Comparison of ENCODE assay signal across 32 mouse cellular contexts in the genomic region with DNA sequence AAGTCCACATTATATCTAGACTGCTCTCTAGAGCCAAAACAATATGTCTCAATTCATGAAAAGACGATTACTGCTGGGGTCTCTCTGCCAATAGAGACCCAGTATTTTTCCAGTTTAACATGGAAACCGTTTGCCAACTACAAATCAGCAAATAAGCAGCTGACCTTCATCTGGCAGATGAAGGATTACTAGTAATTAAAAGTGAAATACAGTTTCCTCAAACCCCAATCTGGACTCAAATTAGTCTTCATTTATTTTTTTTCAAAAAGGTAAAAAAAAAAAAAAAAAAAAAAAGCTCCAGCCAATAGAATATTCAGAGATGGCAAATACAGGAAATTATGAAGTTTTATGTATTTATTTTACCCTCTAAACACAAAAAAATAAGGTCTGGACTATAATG.
"Had no signal": no experiment of that assay in that cellular context is flagged by ENCODE, and none has a peak within 500 bp of the region (broad histone marks: within the 10 kb centered on the region; RNA-seq: fewer than 3 reads in every experiment).

No protein-coding gene starts in this region.

- DNase-seq: heart, postnatal 10 days; heart, postnatal 14 days; heart, postnatal 36 days; heart, postnatal 4 days; kidney, adult 11 months; kidney, adult 18-20 months; kidney, adult 8-10 months; kidney, adult 9 months; kidney, postnatal 14 days; kidney, postnatal 25 days; kidney, postnatal 36 days; kidney, postnatal 4 days; layer of hippocampus, adult 9-11 months; layer of hippocampus, postnatal 36 days had no signal

- H3K36me3 ChIP-seq: heart, embryonic 10.5 days; heart, embryonic 12.5 days; heart, embryonic 13.5 days; heart, embryonic 15.5 days; hindbrain, embryonic 10.5 days; hindbrain, embryonic 12.5 days; hindbrain, embryonic 13.5 days; hindbrain, embryonic 15.5 days; intestine, embryonic 15.5 days had no signal

- ATAC-seq: hindbrain, embryonic 16.5 days; hindbrain, postnatal 0 days; inflammation-experienced regulatory T-cells, adult 6 months; intestine, embryonic 15.5 days; intestine, embryonic 16.5 days; intestine, postnatal 0 days had no signal

- H3K9me3 ChIP-seq: heart, embryonic 10.5 days; heart, embryonic 12.5 days; heart, embryonic 13.5 days; heart, embryonic 15.5 days; hindbrain, embryonic 10.5 days; hindbrain, embryonic 12.5 days; hindbrain, embryonic 13.5 days; hindbrain, embryonic 15.5 days; intestine, embryonic 15.5 days had no signal

- H3K4me3 ChIP-seq: heart, embryonic 10.5 days; heart, embryonic 12.5 days; heart, embryonic 13.5 days; heart, embryonic 15.5 days; hindbrain, embryonic 10.5 days; hindbrain, embryonic 12.5 days; hindbrain, embryonic 13.5 days; hindbrain, embryonic 15.5 days; intestine, embryonic 15.5 days; layer of hippocampus, adult 2 months; left cerebral cortex, adult 2 months had no signal

- H3K4me2 ChIP-seq: heart, embryonic 11.5 days; heart, embryonic 12.5 days; heart, embryonic 13.5 days; heart, embryonic 15.5 days; hindbrain, embryonic 12.5 days; hindbrain, embryonic 13.5 days; hindbrain, embryonic 14.5 days; hindbrain, embryonic 15.5 days; intestine, embryonic 15.5 days had no signal

- H3K9ac ChIP-seq: heart, embryonic 12.5 days; heart, embryonic 13.5 days; heart, embryonic 15.5 days; hindbrain, embryonic 12.5 days; hindbrain, embryonic 13.5 days; hindbrain, embryonic 14.5 days; hindbrain, embryonic 15.5 days; intestine, embryonic 15.5 days had no signal

- H3K27ac ChIP-seq: heart, embryonic 10.5 days; heart, embryonic 13.5 days; heart, embryonic 15.5 days; hindbrain, embryonic 10.5 days; hindbrain, embryonic 12.5 days; hindbrain, embryonic 13.5 days; hindbrain, embryonic 14.5 days; hindbrain, embryonic 15.5 days; hindbrain, postnatal 0 days; intestine, embryonic 15.5 days; layer of hippocampus, adult 2 months; left cerebral cortex, adult 2 months had no signal

- H3K27me3 ChIP-seq: heart, embryonic 12.5 days; heart, embryonic 13.5 days; heart, embryonic 15.5 days; intestine, embryonic 15.5 days had no signal
